Mouse (Mus musculus) left cerebral cortex, postnatal 25 days (tissue): Measurements from ENCODE around the gene E030018B13Rik. TPM values are rescaled to one million over a fixed set of nuclear protein-coding genes. Genes with fewer than 3 reads are reported as not detected.
A peak's percentile ranks its signal among the peaks of the same experiment; 100 is the strongest.

Experiments
- DNase-seq, 2 experiments: peaks; one replicate each; pipeline ENCODE4 v3.0.0; 2022; ENCODE audit warnings: low spot score in 2 of 2, mixed read lengths in 1 of 2
- intact Hi-C: fragments of 180-260 bp; cut with DNase I; formaldehyde crosslinking; loops from one replicate; pipeline ENCODE4 v1.15.1; 2025
- total RNA-seq, 2 experiments: library from RNA; stranded (reverse); gene quantifications; 2 replicates each; pipeline ENCODE4 v1.2.3; 2021

The E030018B13Rik gene
- total RNA-seq, 2 experiments from 2014 or later = not detected

GRCm38 (mm10) chr7:63912924-63913723, 3.5 kb upstream of the E030018B13Rik start:
- no peak for DNase-seq
- intact Hi-C loops = no loop called here

- no peak for DNase-seq
- intact Hi-C loops = no loop called here
Observed at GRCm38 (mm10) chr7:63913724-63914692, 2.6 kb upstream of the E030018B13Rik start.

GRCm38 (mm10) chr7:63914891-63915290, 1.8 kb upstream of the E030018B13Rik start:
- DNase-seq = no peak

GRCm38 (mm10) chr7:63917693-63918092, 1.0 kb downstream of the E030018B13Rik start:
- peak; percentile 62 to 64 for DNase-seq
- intact Hi-C loops = no loop called here

More at GRCm38 (mm10) chr7:63914891-63915290, 1.8 kb upstream of the E030018B13Rik start:
- intact Hi-C loops = no loop called here

GRCm38 (mm10) chr7:63918771-63919768, 2.4 kb downstream of the E030018B13Rik start:
- intact Hi-C loops = no loop called here
- no peak for DNase-seq

- intact Hi-C loops = no loop called here
- no peak for DNase-seq
Observed at GRCm38 (mm10) chr7:63921909-63922562, 5.4 kb downstream of the E030018B13Rik start.

GRCm38 (mm10) chr7:63922571-63922970, 5.9 kb downstream of the E030018B13Rik start:
- DNase-seq = no peak
- intact Hi-C loops = no loop called here

- intact Hi-C loops = no loop called here
- DNase-seq = no peak
Observed at GRCm38 (mm10) chr7:63922975-63923374, 6.3 kb downstream of the E030018B13Rik start.

GRCm38 (mm10) chr7:63924151-63924550, 7.5 kb downstream of the E030018B13Rik start:
- intact Hi-C loops = loop anchor here (2.0 kb wide), 1 partner anchor 15 kb away; the partner anchor contains the start of gene Klf13
- DNase-seq = no peak

- peak; percentile 88 to 91 for DNase-seq
- intact Hi-C loops = loop anchor here (1.0 to 2.0 kb wide), 3 partner anchors 14 to 108 kb away; partner anchors contain the start of gene Klf13
Observed at GRCm38 (mm10) chr7:63924747-63925412, 8.2 kb downstream of the E030018B13Rik start.

GRCm38 (mm10) chr7:63925413-63926360, 9.0 kb downstream of the E030018B13Rik start:
- DNase-seq = peak; percentile 70 to 95
- intact Hi-C loops = loop anchor here (1.0 to 2.0 kb wide), 3 partner anchors 13 to 108 kb away; partner anchors contain the start of gene Klf13

GRCm38 (mm10) chr7:63926492-63926891, 9.8 kb downstream of the E030018B13Rik start:
- DNase-seq = no peak
- intact Hi-C loops = no loop called here

- intact Hi-C loops = no loop called here
- no peak for DNase-seq
Observed at GRCm38 (mm10) chr7:63927121-63927520, 10.5 kb downstream of the E030018B13Rik start.

- intact Hi-C loops = no loop called here
- no peak for DNase-seq
Observed at GRCm38 (mm10) chr7:63929080-63929479, 12.4 kb downstream of the E030018B13Rik start.

- intact Hi-C loops = no loop called here
- DNase-seq = peak in 1 of 2 experiments; percentile 1
Observed at GRCm38 (mm10) chr7:63930132-63930531, 13.5 kb downstream of the E030018B13Rik start.

- no peak for DNase-seq
Observed at GRCm38 (mm10) chr7:63930766-63931165, 14.1 kb downstream of the E030018B13Rik start.

GRCm38 (mm10) chr7:63932461-63932860, 15.8 kb downstream of the E030018B13Rik start:
- intact Hi-C loops = no loop called here
- no peak for DNase-seq

More at GRCm38 (mm10) chr7:63930766-63931165, 14.1 kb downstream of the E030018B13Rik start:
- intact Hi-C loops = no loop called here
